Comparison of ENCODE assay signal across 19 mouse cellular contexts in the genomic region with DNA sequence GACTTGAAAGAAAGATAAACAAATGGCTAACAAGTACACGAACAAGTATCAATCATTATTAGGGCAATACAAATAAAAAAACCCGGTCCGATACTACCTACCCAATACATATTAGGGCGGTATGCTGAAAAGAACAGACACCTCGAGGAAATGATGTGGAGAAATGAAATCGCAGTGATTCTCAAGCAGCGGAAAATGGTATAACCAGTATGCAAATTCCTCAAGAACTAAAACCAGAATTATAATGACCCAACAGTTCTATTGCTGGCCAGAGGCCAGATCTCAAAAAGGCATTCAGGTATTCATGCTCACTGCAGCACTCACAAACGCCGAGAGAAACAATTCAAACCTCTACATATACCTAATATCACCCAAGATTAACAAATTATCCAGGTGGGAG. TPM values are rescaled to one million over a fixed set of nuclear protein-coding genes. Genes with fewer than 3 reads are reported as not detected.
DNase-seq lines count a peak whose midpoint lies in the region; ATAC-seq lines count a peak whose summit lies in the region.
"Had no signal": no experiment of that assay in that cellular context is flagged by ENCODE, and none has a peak within 500 bp of the region (broad histone marks: within the 10 kb centered on the region; RNA-seq: fewer than 3 reads in every experiment).

No protein-coding gene starts in this region.

- H3K27me3 ChIP-seq in forebrain, embryonic 15.5 days = no peaks in the 10 kb centered on the region
- no peaks in the 10 kb centered on the region for H3K27me3 ChIP-seq in forebrain, embryonic 16.5 days (replicated peaks; ENCODE audit: control insufficient read depth, insufficient read depth, low read length)
- H3K27me3 ChIP-seq in kidney, embryonic 15.5 days = no peaks in the 10 kb centered on the region
- H3K27me3 ChIP-seq: embryonic facial prominence, embryonic 12.5 days; forebrain, embryonic 13.5 days had no signal

- H3K4me1 ChIP-seq in forebrain, embryonic 15.5 days = peaks cover 24% of the 10 kb centered on the region
- H3K4me1 ChIP-seq in forebrain, embryonic 16.5 days (replicated peaks; ENCODE audit: control insufficient read depth, insufficient read depth, low read length) = peaks cover 18% of the 10 kb centered on the region
- H3K4me1 ChIP-seq in kidney, embryonic 15.5 days = peaks cover 64% of the 10 kb centered on the region

- H3K36me3 ChIP-seq in forebrain, embryonic 15.5 days = 0 out of 2 replicates have a peak, but pooled peaks cover 2% of the 10 kb centered on the region
- H3K36me3 ChIP-seq in forebrain, embryonic 16.5 days (ENCODE audit: control insufficient read depth, insufficient read depth) = no peaks in the 10 kb centered on the region
- peaks cover 17% of the 10 kb centered on the region for H3K36me3 ChIP-seq in kidney, embryonic 15.5 days

- no peak overlapping the region for H3K9ac ChIP-seq in forebrain, embryonic 15.5 days (replicated peaks)
- H3K9ac ChIP-seq in forebrain, embryonic 16.5 days (replicated peaks; ENCODE audit: low read depth, low read length) = no peak overlapping the region
- no peak overlapping the region for H3K9ac ChIP-seq in kidney, embryonic 15.5 days
- H3K9ac ChIP-seq: embryonic facial prominence, embryonic 12.5 days; forebrain, embryonic 13.5 days; forebrain, postnatal 0 days had no signal

- no peak for DNase-seq in kidney, postnatal 36 days
- no peak for DNase-seq in adrenal gland, postnatal 4 days (ENCODE audit: low spot score in 2 of 2)
- DNase-seq: adrenal gland, adult 2 months; adrenal gland, postnatal 10 days; adrenal gland, postnatal 25 days; B cell, adult 2 months; cerebellum, adult 11-12 months; cerebellum, adult 2 months; cerebellum, adult 9-10 months; cerebellum, postnatal 10 days; cerebellum, postnatal 25 days; forebrain, postnatal 0 days had no signal

- H3K27ac ChIP-seq in forebrain, embryonic 15.5 days (replicated peaks) = 0 out of 2 replicates have a peak overlapping the region, but pooled peaks have one; percentile 25
- no peak overlapping the region for H3K27ac ChIP-seq in forebrain, embryonic 16.5 days (ENCODE audit: low read length)
- H3K27ac ChIP-seq in kidney, embryonic 15.5 days = peak overlapping the region; percentile 63; the same call in 1 of the 2 replicates
- H3K27ac ChIP-seq: embryonic facial prominence, embryonic 10.5 days; embryonic facial prominence, embryonic 12.5 days; forebrain, embryonic 13.5 days had no signal

- no peak for ATAC-seq in forebrain, embryonic 15.5 days (replicated peaks)
- no peak for ATAC-seq in forebrain, embryonic 16.5 days
- no peak for ATAC-seq in kidney, embryonic 15.5 days (replicated peaks; ENCODE audit: low FRiP score)
- ATAC-seq: CD4-positive, CD25-positive, alpha-beta regulatory T cell, adult 4 months; forebrain, embryonic 13.5 days; forebrain, postnatal 0 days had no signal

- H3K4me2 ChIP-seq in forebrain, embryonic 15.5 days (replicated peaks) = no peak overlapping the region
- H3K4me2 ChIP-seq in forebrain, embryonic 16.5 days (ENCODE audit: low read length) = no peak overlapping the region
- no peak overlapping the region for H3K4me2 ChIP-seq in kidney, embryonic 15.5 days
- H3K4me2 ChIP-seq: embryonic facial prominence, embryonic 12.5 days; forebrain, embryonic 13.5 days had no signal

- WGBS in forebrain, embryonic 15.5 days = 75% methylated on average over 9 of the region's 9 CpGs
- WGBS in forebrain, embryonic 16.5 days = 69% methylated on average over 9 of the region's 9 CpGs
- WGBS in kidney, embryonic 15.5 days = 78% methylated on average over 9 of the region's 9 CpGs

- no peak overlapping the region for H3K4me3 ChIP-seq in forebrain, embryonic 15.5 days
- H3K4me3 ChIP-seq in forebrain, embryonic 16.5 days (replicated peaks; ENCODE audit: low read length) = no peak overlapping the region
- no peak overlapping the region for H3K4me3 ChIP-seq in kidney, embryonic 15.5 days (replicated peaks)
- H3K4me3 ChIP-seq: embryonic facial prominence, embryonic 10.5 days; embryonic facial prominence, embryonic 12.5 days; forebrain, embryonic 13.5 days had no signal

- no peaks in the 10 kb centered on the region for H3K9me3 ChIP-seq in forebrain, embryonic 15.5 days
- H3K9me3 ChIP-seq in forebrain, embryonic 16.5 days (ENCODE audit: control insufficient read depth, low read length) = no peaks in the 10 kb centered on the region
- no peaks in the 10 kb centered on the region for H3K9me3 ChIP-seq in kidney, embryonic 15.5 days (replicated peaks)
- H3K9me3 ChIP-seq: embryonic facial prominence, embryonic 10.5 days; embryonic facial prominence, embryonic 12.5 days; forebrain, embryonic 13.5 days had no signal

RNA-seq across cellular contexts. Expression of a gene that starts 37.2 kb away (rescaled TPM):
- 50.9 and 52.9 TPM in 2 replicates for polyA plus RNA-seq in forebrain, embryonic 15.5 days (2015; fragmentation: Nextera tagmentation; extraction: Ambion mirVana)
- polyA plus RNA-seq in forebrain, embryonic 16.5 days (2015; fragmentation: Nextera tagmentation; extraction: Ambion mirVana) = 52.3 and 58.0 TPM in 2 replicates
- 32.3 and 34.2 TPM in 2 replicates for polyA plus RNA-seq in kidney, embryonic 15.5 days (2015; fragmentation: Nextera tagmentation; extraction: Ambion mirVana)
- total RNA-seq in adrenal gland, postnatal 4 days (2021) = 10 to 100 TPM; 21.1 to 24.5 TPM
